Mouse (Mus musculus) hindbrain, embryonic 11.5 days (tissue): ENCODE data around the gene Tmem158. TPM values are rescaled to one million over a fixed set of nuclear protein-coding genes. Genes with fewer than 3 reads are reported as not detected.

Experiments
- ATAC-seq: fragments of 200-750 bp; cut with Nextera tagmentation; 2 replicates; pipeline ENCODE4 v1.8.0; 2017; ENCODE audit warnings: mild to moderate bottlenecking, moderate TSS enrichment, moderate library complexity; ENCODE audit not compliant: low FRiP score
- DNase-seq: peaks from one replicate; pipeline ENCODE4 v3.0.0-alpha.2; 2015; ENCODE audit warnings: low spot score
- H3K27ac ChIP-seq: fragments of 300-500 bp; sonication (generic); 2 replicates; pipeline ENCODE4 v1.5.1; 2014; ENCODE audit warnings: mild to moderate bottlenecking, low read depth, low read length
- H3K27me3 ChIP-seq: fragments of 300-500 bp; sonication (generic); 2 replicates; pipeline ENCODE4 v1.6.1; 2014; ENCODE audit warnings: mild to moderate bottlenecking, low read length, moderate library complexity, mixed read lengths; ENCODE audit not compliant: control insufficient read depth, insufficient read depth
- H3K36me3 ChIP-seq: fragments of 300-500 bp; sonication (generic); 2 replicates; pipeline ENCODE4 v1.6.1; 2014; ENCODE audit warnings: mild to moderate bottlenecking, low read length, moderate library complexity, mixed read lengths; ENCODE audit not compliant: control insufficient read depth, insufficient read depth
- H3K4me1 ChIP-seq: fragments of 300-500 bp; sonication (generic); replicated peaks from 2 replicates; pipeline ENCODE4 v1.6.1; 2014; ENCODE audit warnings: low read length, mixed read lengths; ENCODE audit not compliant: control insufficient read depth, insufficient read depth
- H3K4me2 ChIP-seq: fragments of 300-500 bp; sonication (generic); replicated peaks from 2 replicates; pipeline ENCODE4 v1.6.1; 2014; ENCODE audit warnings: mild to moderate bottlenecking, low read depth, low read length
- H3K4me3 ChIP-seq: fragments of 300-500 bp; sonication (generic); 2 replicates; pipeline ENCODE4 v1.5.1; 2014; ENCODE audit warnings: low read depth, low read length
- H3K9ac ChIP-seq: fragments of 300-500 bp; sonication (generic); 2 replicates; pipeline ENCODE4 v1.6.1; 2014; ENCODE audit warnings: low read depth, low read length
- H3K9me3 ChIP-seq: fragments of 300-500 bp; sonication (generic); 2 replicates; pipeline ENCODE4 v1.6.1; 2016; ENCODE audit warnings: low read length; ENCODE audit not compliant: control insufficient read depth
- WGBS: fragments of 180-500 bp; shearing (Covaris S2); extraction: QIAGEN DNeasy Blood & Tissue Kit; methylation state at CpG from one replicate; pipeline ENCODE4 v1.1.7; 2014; 5-methylcytosine and 5-hydroxymethylcytosine counted together
- polyA plus RNA-seq: library from polyadenylated mRNA; unstranded; fragments of >200 nt; fragmentation: Nextera tagmentation; extraction: Ambion mirVana; gene quantifications from 2 replicates; pipeline ENCODE4 v1.2.1, GENCODE M21; 2014

Gene Tmem158
- polyA plus RNA-seq, 1 experiment from 2014 or later, result 3.6 TPM

- Histone ChIP-seq H3K27ac (no peak overlapping the region), H3K9ac (no peak overlapping the region), H3K36me3 (no peaks in the 10 kb centered on the region), H3K4me3 (no peak overlapping the region), H3K27me3 (no peaks in the 10 kb centered on the region), H3K4me2 (no peak overlapping the region), H3K9me3 (no peaks in the 10 kb centered on the region), H3K4me1 (no peaks in the 10 kb centered on the region)
- no peak for DNase-seq
- 92% methylated on average over 5 of the region's 5 CpGs for whole genome bisulfite sequencing
- no peak for ATAC-seq
Measured at GRCm38 (mm10) chr9:123240271-123240670, 20.3 kb downstream of the Tmem158 start.

GRCm38 (mm10) chr9:123239651-123240050, 20.9 kb downstream of the Tmem158 start:
- DNase-seq (no peak), ATAC-seq (no peak)
- Histone ChIP-seq H3K9ac (no peak overlapping the region), H3K4me3 (no peak overlapping the region), H3K9me3 (no peaks in the 10 kb centered on the region), H3K4me1 (no peaks in the 10 kb centered on the region), H3K36me3 (no peaks in the 10 kb centered on the region), H3K27ac (no peak overlapping the region), H3K27me3 (no peaks in the 10 kb centered on the region), H3K4me2 (no peak overlapping the region)
- WGBS, result 80% methylated on average over 2 of the region's 2 CpGs

GRCm38 (mm10) chr9:123238256-123239045, 22.1 kb downstream of the Tmem158 start:
- Histone ChIP-seq H3K36me3 (no peaks in the 10 kb centered on the region), H3K4me2 (no peak overlapping the region), H3K27me3 (no peaks in the 10 kb centered on the region), H3K9ac (no peak overlapping the region), H3K27ac (no peak overlapping the region), H3K4me1 (no peaks in the 10 kb centered on the region), H3K9me3 (no peaks in the 10 kb centered on the region), H3K4me3 (no peak overlapping the region)
- no peak for ATAC-seq
- 48% methylated on average over 4 of the region's 4 CpGs for WGBS
- no peak for DNase-seq

GRCm38 (mm10) chr9:123237739-123238138, 22.8 kb downstream of the Tmem158 start:
- no peak for DNase-seq
- 32% methylated on average over 2 of the region's 2 CpGs for whole genome bisulfite sequencing

GRCm38 (mm10) chr9:123235621-123236020, 24.9 kb downstream of the Tmem158 start:
- H3K9ac ChIP-seq, result no peak overlapping the region
- H3K9me3 ChIP-seq, result no peaks in the 10 kb centered on the region
- DNase-seq (no peak), ATAC-seq (no peak)
- no peaks in the 10 kb centered on the region for H3K36me3 ChIP-seq
- no peak overlapping the region for H3K4me3 ChIP-seq
- no peak overlapping the region for H3K4me2 ChIP-seq
- WGBS, result 53% methylated on average over 3 of the region's 3 CpGs
- H3K27ac ChIP-seq, result no peak overlapping the region
- no peaks in the 10 kb centered on the region for H3K4me1 ChIP-seq
- no peaks in the 10 kb centered on the region for H3K27me3 ChIP-seq

More at GRCm38 (mm10) chr9:123237739-123238138, 22.8 kb downstream of the Tmem158 start:
- no peak overlapping the region for H3K9ac ChIP-seq
- no peak overlapping the region for H3K4me3 ChIP-seq
- no peaks in the 10 kb centered on the region for H3K4me1 ChIP-seq
- ATAC-seq, result no peak
- no peaks in the 10 kb centered on the region for H3K9me3 ChIP-seq
- no peak overlapping the region for H3K4me2 ChIP-seq
- no peaks in the 10 kb centered on the region for H3K36me3 ChIP-seq
- no peaks in the 10 kb centered on the region for H3K27me3 ChIP-seq
- no peak overlapping the region for H3K27ac ChIP-seq

- Histone ChIP-seq H3K36me3 (no peaks in the 10 kb centered on the region), H3K4me3 (no peak overlapping the region), H3K9me3 (no peaks in the 10 kb centered on the region), H3K27ac (no peak overlapping the region), H3K27me3 (no peaks in the 10 kb centered on the region), H3K4me2 (no peak overlapping the region), H3K9ac (no peak overlapping the region), H3K4me1 (no peaks in the 10 kb centered on the region)
- 70% methylated on average over 4 of the region's 4 CpGs for WGBS
- DNase-seq, result no peak
- no peak for ATAC-seq
Measured at GRCm38 (mm10) chr9:123229826-123230225, 30.7 kb downstream of the Tmem158 start.

GRCm38 (mm10) chr9:123228671-123229070, 31.9 kb downstream of the Tmem158 start:
- DNase-seq, result no peak
- Histone ChIP-seq H3K9ac (no peak overlapping the region), H3K27me3 (no peaks in the 10 kb centered on the region), H3K36me3 (no peaks in the 10 kb centered on the region), H3K4me1 (no peaks in the 10 kb centered on the region), H3K4me3 (no peak overlapping the region), H3K27ac (no peak overlapping the region), H3K9me3 (no peaks in the 10 kb centered on the region), H3K4me2 (no peak overlapping the region)
- no peak for ATAC-seq

- ATAC-seq, result no peak
Measured at GRCm38 (mm10) chr9:123227106-123227750, 33.3 kb downstream of the Tmem158 start.

More at GRCm38 (mm10) chr9:123227106-123227750, 33.3 kb downstream of the Tmem158 start:
- DNase-seq, result no peak
- no peaks in the 10 kb centered on the region for H3K9me3 ChIP-seq
- H3K27me3 ChIP-seq, result no peaks in the 10 kb centered on the region
- 83% methylated on average over 3 of the region's 3 CpGs for WGBS
- no peaks in the 10 kb centered on the region for H3K36me3 ChIP-seq
- no peak overlapping the region for H3K27ac ChIP-seq
- no peak overlapping the region for H3K4me3 ChIP-seq
- H3K4me2 ChIP-seq, result no peak overlapping the region
- no peaks in the 10 kb centered on the region for H3K4me1 ChIP-seq
- no peak overlapping the region for H3K9ac ChIP-seq
